Mouse (Mus musculus): ENCODE data around the gene Nt5c1a. TPM values are rescaled to one million over a fixed set of nuclear protein-coding genes. Genes with fewer than 3 reads are reported as not detected.

Gene Nt5c1a
- polyA plus RNA-seq, 1 experiment from 2014 or later = 0.25 TPM

DNA sequence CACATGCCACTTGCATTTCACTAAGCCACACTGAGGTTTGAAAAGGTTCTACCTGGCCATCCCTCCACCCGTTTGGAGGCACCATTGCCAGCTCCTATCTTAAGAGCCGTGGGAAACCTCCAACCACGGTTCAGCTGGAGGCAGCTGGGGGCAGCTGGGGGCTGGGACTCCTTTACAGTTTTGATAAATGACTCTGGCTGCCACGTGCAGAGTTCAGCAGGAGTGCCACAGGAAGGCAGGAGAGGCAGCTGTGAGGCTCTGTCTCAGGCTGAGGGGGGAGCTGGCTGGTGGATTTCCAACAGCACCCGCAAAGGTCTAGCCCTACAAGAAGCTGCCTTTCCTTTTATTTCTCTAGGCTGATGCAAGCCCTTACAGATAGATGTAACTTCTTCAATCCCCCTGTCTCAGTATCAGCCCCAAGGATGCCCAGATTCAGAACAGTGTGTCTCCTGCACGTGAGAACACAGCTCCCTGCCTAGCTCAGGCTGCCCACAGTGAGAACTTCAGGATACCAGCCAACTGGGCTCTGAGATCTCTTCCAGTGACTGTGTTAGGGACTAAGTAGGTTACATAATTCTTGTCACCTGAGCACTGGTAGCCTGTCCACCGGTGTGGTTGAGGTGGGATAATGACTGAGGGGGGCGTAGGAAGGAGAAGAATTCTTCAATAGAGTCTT, 58.9 kb downstream of the Nt5c1a start:
- no peaks in the 10 kb centered on the region for H3K36me3 ChIP-seq
- H3K27me3 ChIP-seq = peaks cover 4% of the 10 kb centered on the region; the same call in 1 of the 2 replicates
- 23% methylated on average over 8 of the region's 8 CpGs for WGBS
- peak; percentile 81; the same call in 1 of the 2 replicates for ATAC-seq (replicated peaks; ENCODE audit: low FRiP score)
- H3K4me2 ChIP-seq = 0 out of 2 replicates have a peak overlapping the region, but pooled peaks have one; percentile 7
- no peaks in the 10 kb centered on the region for H3K9me3 ChIP-seq (replicated peaks)
- no peak overlapping the region for H3K9ac ChIP-seq
- H3K4me1 ChIP-seq = peaks cover 16% of the 10 kb centered on the region
- H3K4me3 ChIP-seq (replicated peaks) = no peak overlapping the region
- no peak overlapping the region for H3K27ac ChIP-seq

DNA sequence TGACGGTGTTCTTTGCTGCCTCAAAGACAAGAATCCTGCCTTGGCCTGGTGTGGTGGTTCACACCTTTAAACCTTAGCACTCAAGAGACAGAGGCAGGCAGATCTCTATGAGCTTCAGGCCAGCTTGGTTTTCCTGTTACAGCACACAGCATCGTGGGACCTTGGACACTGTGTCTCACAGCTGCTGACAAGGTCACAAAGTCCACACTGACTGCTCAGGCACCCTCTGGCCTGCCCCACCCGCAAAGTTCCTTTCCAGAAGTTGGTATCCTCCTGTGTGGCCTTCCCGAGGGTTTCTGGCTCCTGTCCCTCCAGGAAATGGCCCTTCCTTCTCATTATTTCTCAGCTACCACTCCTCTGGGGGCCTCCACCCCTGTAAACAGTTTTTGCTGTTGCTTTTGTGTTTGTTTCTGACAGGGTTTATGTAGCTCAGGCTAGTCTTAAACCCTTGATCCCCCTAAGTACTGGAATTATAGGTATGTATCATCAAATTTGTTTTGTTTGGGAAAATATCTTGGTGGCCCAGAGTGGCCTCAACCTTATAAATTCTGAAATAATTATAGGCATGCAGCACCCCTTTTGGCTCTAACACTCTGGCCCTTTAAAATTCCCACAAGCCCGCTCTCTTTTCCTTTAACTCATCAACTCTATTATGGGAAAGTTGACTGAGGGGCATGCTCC, 60.6 kb downstream of the Nt5c1a start, which contains the start of gene Pabpc4:
TSS of gene Pabpc4 (plus strand) at position 631 of the 681 bp plus-strand sequence.
- Histone ChIP-seq H3K36me3 (no peaks in the 10 kb centered on the region), H3K9me3 (replicated peaks) (no peaks in the 10 kb centered on the region), H3K27me3 (no peaks in the 10 kb centered on the region), H3K4me2 (no peak within 1 kb of the TSS), H3K9ac (no peak within 1 kb of the TSS), H3K4me1 (peaks cover 16% of the 10 kb centered on the region), H3K27ac (no peak within 1 kb of the TSS), H3K4me3 (replicated peaks) (no peak within 1 kb of the TSS)
- no peak for ATAC-seq (replicated peaks; ENCODE audit: low FRiP score)
- WGBS = 63% methylated on average over 5 of the region's 5 CpGs

Other genes with a start within 250 kb of the Nt5c1a start
- gene Mfsd2a, start 240.3 kb upstream of the Nt5c1a start, polyA plus RNA-seq (2015; fragmentation: Nextera tagmentation; extraction: Ambion mirVana) = 3.3 and 4.0 TPM in 2 replicates
- gene Mycl, start 205.9 kb upstream of the Nt5c1a start, polyA plus RNA-seq (2015; fragmentation: Nextera tagmentation; extraction: Ambion mirVana) = 7.8 and 8.1 TPM in 2 replicates
- 17.8 and 18.7 TPM in 2 replicates for gene Trit1, start 184.9 kb upstream of the Nt5c1a start, polyA plus RNA-seq (2015; fragmentation: Nextera tagmentation; extraction: Ambion mirVana)
- 0.33 and 0.49 TPM in 2 replicates for gene Bmp8b, start 96.3 kb upstream of the Nt5c1a start, polyA plus RNA-seq (2015; fragmentation: Nextera tagmentation; extraction: Ambion mirVana)
- gene Oxct2b, start 85.2 kb upstream of the Nt5c1a start, polyA plus RNA-seq (2015; fragmentation: Nextera tagmentation; extraction: Ambion mirVana) = not detected in 2 replicates
- 105 and 109 TPM in 2 replicates for gene Ppie, start 61.6 kb upstream of the Nt5c1a start, polyA plus RNA-seq (2015; fragmentation: Nextera tagmentation; extraction: Ambion mirVana)
- 1.3 TPM in 2 replicates for gene Hpcal4, start 18.3 kb upstream of the Nt5c1a start, polyA plus RNA-seq (2015; fragmentation: Nextera tagmentation; extraction: Ambion mirVana)
- 44.2 and 47.7 TPM in 2 replicates for gene Heyl, start 32.1 kb downstream of the Nt5c1a start, polyA plus RNA-seq (2015; fragmentation: Nextera tagmentation; extraction: Ambion mirVana)
- gene Pabpc4, start 60.8 kb downstream of the Nt5c1a start, polyA plus RNA-seq (2015; fragmentation: Nextera tagmentation; extraction: Ambion mirVana) = 45.3 and 47.4 TPM in 2 replicates
- not detected in 2 replicates for gene Oxct2a, start 122.1 kb downstream of the Nt5c1a start, polyA plus RNA-seq (2015; fragmentation: Nextera tagmentation; extraction: Ambion mirVana)
- 0.19 and 0.90 TPM in 2 replicates for gene Bmp8a, start 141.7 kb downstream of the Nt5c1a start, polyA plus RNA-seq (2015; fragmentation: Nextera tagmentation; extraction: Ambion mirVana)